Mouse (Mus musculus): ENCODE data around the gene Ripor2.

- no peak for TF ChIP-seq CTCF (IDR thresholded peaks at IDR 0.05; ENCODE audit: low read depth)
- no peak for TF ChIP-seq EP300 (IDR thresholded peaks at IDR 0.05; ENCODE audit: low read depth)
Observed at GRCm38 (mm10) chr13:24641491-24642430, 59.8 kb downstream of the Ripor2 start.
